Mouse (Mus musculus) stomach, postnatal 0 days (tissue): ENCODE measurements at regions not wholly inside any gene's neighbourhood (a gene's known extent, or its start where the extent isn't known, plus 50 kb on each side); places are given as distances from the start of the nearest gene placed in this dataset.

Experiments
- CTCF ChIP-seq: IDR thresholded peaks from 2 replicates; pipeline ENCODE4 v1.5.1; 2016; ENCODE audit warnings: antibody characterized with exemption, low read depth, mild to moderate bottlenecking, moderate library complexity
- EP300 ChIP-seq: optimal IDR thresholded peaks from 2 replicates; pipeline ENCODE3; 2016; ENCODE audit warnings: antibody characterized with exemption

- TF ChIP-seq CTCF (no peak), EP300 (no peak)
Measured at GRCm38 (mm10) chr11:64273726-64274125, 161.4 kb upstream of the Hs3st3a1 start.
